Mouse (Mus musculus): Measurements from ENCODE around the gene Ranbp10.

Gene Ranbp10

DNA sequence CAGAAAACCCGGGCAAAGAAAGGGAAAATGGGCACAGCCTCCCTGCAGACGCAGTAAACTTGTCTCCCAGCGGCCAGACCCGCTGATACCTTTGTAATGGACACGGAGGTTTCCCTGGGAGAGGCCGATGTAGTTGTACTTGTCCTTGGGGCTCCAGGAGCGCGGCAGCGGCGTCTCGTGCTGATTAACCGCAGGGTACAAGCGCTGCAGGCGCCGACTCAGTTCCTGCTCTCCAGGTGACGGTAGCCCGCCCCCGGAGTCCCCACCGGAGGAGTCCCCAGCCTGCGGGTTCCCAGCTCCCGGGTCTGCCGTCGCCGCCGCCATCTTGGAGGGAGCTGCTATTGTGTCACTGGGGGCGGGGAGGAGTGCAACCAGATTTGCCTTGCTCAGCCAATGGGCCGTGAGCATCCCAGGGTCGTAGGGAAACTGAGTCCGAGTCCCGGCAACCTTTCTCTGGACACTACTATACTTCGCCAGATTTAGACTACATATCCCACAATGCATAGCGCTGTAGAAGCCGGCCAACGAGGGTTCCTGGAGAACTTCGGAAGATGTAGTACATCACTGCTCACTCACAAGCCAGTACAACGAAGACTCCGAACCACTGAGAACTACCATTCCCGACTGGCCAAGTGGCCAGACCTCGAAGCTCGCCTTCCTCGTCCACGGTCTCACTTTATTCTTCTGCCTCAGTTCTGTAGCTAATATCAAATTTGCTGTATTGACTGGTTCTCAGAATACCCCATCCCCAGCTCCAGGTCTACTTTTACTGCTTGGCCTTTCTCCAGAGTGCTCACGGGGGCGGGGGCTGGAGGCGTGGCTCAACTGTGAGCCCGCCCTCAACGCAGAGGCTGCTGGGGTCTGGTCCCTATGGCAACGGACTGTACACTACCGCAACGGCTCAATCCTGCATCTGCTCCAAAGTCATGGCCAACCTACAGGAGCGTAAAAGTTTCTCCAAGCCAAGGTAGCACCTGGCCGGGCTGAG is at the start of gene Ranbp10, which contains the start of gene Tsnaxip1:
TSS of gene Ranbp10 (minus strand) at position 490 of the 988 bp plus-strand sequence.
TSS of gene Tsnaxip1 (plus strand) at position 871 of the 988 bp plus-strand sequence.
- in situ Hi-C loops (cut with MboI, MseI): no loop called here

DNA sequence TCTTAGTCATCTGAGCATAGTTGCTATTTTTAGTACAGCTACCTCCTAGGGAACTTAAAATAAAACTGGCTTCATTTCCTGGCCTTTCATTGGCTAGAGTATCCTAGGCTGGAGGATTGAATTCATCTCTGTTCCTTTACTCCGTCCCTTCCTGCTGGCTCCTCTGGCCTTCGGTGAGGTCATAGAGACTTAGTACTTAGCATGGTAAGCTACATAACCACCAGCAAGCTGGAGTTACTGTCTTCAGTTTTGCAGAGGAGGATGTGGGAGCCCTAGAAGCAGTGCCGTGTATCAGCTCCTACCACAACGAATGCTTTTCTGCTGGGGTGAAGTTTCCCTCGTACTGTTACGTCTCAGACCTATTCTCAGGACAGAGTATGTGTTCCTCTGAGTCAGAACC is 47.2 kb upstream of the Ranbp10 start:
- in situ Hi-C loops (cut with MboI, MseI): no loop called here

DNA sequence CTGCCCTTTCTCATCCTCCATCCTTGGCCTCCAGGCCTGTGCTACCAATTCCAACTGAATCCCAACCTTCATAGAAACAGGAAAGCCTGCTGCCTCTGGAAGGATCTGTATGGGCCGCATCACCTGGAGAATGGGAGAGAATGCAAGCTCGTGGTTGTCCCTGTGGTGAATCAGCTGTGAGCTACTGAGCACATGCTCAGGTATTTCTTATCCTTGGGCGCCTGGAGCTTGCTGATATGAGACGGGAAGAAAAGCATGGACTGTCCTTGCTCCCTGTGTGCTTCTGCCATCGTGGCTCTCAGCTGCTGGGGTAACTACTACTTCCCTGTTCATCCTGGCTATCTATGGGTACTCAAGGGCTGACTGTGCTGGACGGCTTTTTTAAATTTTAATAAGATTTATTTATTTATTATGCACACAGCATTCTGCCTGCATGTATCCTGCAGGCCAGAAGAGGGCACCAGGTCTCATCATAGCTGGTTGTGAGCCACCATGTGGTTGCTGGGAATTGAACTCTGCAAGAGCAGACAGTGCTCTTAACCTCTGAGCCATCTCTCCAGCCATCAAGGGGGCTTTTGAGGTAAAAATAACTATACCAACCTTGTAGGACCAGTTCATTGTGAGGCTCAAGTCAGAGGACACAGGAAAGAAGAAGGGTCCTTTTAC is 39.3 kb upstream of the Ranbp10 start:
- in situ Hi-C loops (cut with MboI, MseI): no loop called here

DNA sequence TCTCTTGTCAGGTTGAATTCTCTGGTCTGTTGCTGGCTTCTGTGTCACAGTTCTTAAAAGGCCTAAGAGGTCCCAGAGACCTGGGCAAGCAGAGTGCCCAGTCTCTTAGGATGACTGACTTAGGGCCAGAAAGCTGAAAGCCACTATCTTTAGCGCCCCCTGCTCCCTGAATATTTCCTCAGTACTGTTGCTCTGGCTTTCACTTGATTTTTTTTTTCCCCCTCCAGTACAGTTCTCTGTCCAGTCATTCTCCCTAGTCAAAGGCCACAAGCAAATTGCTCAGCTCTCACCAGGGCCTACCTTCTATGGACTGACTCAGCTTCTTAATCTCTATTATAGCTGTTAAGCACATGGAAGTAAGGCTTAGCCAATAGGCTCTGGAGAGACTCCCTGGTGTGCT is 34.8 kb upstream of the Ranbp10 start:
- in situ Hi-C loops (cut with MboI, MseI): no loop called here

DNA sequence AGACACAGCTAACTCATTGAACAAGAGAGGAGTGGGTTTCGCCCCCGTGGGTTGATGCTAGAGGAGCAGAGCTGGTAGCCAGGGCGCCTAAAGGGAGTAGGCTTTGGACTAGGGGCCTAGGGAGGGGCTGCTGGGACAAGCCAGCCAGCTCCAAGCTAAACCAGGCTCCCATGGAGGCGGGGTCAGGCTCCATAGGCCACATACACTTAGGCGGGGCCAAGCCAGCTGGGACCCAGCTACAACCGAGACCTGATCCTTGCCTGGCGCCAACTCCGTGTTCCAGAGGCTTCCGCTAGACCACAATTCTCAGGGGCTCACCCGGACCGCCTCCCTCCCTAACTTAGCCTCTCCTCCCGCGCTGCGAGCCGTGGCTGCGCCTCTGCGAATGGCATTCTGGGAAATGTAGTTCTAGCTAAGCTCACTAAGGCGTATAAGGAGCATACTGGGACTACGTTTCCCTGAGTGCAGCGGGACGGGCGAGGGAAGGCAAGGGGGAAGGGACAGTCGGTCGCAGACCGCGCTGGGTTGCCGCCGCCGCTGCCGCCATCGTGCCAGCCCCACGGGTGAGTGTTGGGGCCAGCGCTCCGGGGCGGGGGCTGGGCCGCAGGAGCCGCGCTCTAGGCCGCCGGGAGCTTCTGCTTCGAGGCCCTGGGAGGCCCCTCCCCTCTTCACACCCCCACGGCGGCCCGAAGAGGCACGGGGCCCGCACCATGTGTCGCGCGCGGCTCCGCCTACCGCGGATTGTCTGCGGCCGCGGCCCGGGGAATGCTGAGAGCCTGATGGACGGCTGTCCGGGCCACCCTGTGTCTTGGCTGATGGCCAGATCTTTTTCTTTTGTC is 33.2 kb upstream of the Ranbp10 start, which contains the start of gene Nutf2:
TSS of gene Nutf2 (plus strand) at position 438 of the 839 bp plus-strand sequence.
- in situ Hi-C loops (cut with MboI, MseI): no loop called here

DNA sequence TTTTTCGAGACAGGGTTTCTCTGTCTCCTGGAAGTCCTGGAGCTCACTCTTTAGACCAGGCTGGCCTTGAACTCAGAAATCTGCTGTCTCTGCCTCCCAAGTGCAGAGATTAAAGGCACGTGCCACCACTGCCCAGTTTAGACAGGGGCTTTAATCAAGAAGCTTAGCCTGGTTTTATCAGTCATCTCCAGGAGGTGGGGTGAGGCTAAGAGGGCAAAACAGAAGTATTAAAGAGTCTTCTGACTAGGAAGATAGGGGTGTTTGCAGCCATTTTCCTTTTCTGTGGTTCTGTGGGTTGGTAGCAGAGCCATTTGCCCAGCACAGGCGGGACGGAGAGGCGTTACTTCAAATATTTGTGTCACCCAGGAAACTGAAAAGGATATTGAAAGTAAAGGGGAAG is 32.2 kb upstream of the Ranbp10 start:
- in situ Hi-C loops (cut with MboI, MseI): no loop called here

DNA sequence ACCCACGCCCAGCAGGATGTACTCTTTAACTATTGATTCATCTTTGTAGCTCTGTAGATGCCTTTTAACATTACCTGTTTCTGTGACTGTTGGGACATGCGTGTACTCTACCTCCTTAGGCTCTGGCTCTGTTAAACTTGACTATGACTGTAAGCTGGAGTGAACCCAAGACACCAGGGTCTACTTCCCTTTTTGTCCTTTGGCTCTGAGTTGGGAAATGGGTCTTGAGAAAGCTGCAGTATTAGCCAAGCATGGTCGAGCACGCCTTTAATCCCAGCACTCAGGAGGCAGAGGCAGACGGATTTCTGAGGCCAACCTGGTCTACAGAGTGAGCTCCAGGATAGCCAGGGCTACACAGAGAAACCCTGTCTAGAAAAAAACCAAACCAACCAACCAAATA is 31.3 kb upstream of the Ranbp10 start:
- in situ Hi-C loops (cut with MboI, MseI): no loop called here

DNA sequence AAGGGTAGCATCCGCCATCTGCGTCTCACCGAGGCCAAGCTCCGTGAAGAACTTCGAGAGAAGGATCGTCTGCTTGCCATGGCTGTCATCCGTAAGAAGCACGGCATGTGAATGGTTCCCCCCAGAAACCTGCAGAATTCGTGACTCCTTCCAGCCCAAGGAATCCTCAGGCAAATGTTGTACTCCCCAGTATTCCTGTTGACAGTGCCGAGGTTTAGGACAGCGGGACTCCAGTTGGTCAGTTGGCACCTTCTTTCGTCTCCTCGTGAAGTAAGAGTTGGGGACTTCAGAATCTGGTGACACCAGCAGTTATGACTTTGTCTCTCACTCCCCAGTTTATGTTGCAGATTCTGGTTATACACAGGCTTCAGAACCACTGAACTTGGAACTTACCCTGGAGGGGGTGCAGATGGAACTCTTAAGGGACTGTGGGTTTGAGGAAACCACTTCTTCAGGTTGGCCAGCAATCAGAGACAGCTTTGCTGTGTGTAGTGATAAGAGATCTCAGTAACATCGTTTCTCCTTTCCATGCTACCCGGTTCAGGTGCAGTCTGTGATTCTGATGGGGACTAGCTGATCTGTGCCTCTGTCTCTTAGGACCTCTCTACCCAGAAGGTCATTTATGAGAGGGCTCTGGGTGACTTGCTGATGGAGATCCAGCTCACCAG is 29.2 kb upstream of the Ranbp10 start:
- in situ Hi-C loops (cut with MboI, MseI): no loop called here

DNA sequence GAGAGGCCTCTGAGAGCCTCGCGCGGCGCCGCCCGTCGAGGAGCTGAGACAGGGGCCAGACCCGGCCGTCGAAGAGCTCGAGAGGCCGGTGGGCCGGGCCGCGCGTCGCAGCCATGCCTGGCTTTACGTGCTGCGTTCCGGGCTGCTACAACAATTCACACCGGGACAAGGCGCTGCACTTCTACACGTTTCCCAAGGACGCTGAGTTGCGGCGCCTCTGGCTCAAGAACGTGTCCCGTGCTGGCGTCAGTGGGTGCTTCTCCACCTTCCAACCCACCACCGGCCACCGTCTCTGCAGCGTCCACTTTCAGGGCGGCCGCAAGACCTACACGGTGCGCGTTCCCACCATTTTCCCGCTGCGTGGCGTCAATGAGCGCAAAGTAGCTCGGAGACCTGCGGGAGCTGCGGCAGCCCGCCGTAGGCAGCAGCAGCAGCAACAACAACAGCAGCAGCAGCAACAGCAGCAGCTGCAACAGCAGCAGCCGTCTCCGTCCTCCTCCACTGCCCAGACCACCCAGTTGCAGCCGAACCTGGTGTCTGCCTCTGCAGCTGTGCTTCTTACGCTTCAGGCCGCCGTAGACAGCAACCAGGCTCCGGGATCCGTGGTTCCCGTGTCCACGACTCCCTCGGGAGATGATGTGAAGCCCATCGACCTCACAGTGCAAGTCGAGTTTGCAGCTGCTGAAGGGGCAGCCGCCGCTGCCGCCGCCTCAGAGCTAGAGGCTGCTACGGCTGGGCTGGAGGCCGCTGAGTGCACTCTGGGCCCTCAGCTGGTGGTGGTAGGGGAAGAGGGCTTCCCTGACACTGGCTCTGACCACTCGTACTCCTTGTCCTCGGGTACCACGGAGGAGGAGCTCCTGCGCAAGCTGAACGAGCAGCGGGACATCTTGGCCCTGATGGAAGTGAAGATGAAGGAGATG is 28.4 kb upstream of the Ranbp10 start:
- in situ Hi-C loops (cut with MboI, MseI): no loop called here

DNA sequence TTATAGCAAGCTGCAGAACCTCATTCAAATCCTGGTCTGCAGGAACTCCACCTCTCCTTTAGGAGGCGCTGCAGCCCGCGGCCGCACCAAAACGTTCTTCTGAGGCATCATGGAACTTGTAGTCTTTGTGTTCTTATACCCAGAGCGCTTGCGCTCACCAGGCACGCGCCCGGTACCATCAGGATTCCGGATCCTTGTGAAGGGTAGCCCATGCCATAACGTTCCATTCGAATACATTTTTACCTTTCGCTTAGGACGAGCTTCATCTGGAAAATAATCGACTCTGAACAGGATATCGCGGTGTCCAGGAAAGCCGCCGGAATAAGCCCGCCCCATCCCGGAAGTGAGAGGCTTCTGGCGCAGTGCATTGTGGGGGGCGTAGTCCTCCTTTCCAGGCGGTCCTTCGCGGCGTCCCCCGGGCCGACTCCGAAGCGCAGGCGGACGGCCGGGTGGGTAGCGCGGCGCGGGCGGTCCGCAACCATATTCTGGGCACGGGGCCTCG is 27.6 kb upstream of the Ranbp10 start, which contains the start of gene Thap11:
TSS of gene Thap11 (plus strand) at position 418 of the 502 bp plus-strand sequence.
- in situ Hi-C loops (cut with MboI, MseI): no loop called here

DNA sequence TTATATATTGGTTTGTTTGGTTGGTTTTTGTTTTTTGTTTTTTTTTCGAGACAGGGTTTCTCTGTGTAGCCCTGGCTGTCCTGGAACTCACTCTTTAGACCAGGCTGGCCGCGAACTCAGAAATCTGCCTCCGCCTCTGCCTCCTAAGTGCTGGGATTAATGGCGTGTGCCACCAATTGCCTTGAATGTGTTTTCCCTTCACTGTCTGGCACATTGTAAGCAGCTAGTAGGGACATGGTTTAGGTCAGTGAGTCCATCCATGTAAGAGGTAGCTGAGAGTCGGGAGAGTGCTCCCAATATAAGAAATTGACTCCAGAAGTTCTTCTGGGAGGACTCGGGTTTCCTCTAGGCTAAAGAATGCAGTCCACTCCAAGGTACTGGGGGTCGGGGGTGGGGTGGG is 27.2 kb upstream of the Ranbp10 start:
- in situ Hi-C loops (cut with MboI, MseI): no loop called here

DNA sequence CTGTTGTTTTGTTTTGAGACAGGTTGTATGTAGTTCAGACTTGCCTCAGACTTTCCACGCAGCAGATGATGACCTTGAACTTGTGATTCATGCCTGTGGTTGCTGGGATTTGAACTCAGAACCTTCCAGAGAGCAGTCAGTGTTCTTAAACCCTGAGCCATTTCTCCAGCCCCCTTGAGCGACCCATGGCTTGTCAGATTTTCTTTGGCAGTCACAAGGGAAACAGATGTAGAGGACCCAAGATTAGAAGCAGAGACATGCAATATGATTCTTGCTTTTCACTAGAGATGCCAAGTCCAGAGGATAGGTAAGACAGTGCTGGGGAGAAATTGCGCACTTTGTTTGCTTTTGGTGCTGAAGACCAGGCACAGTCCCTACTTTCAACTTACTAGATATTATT is 26.0 kb upstream of the Ranbp10 start, which contains the start of gene Cenpt:
TSS of gene Cenpt (minus strand) at position 101 of the 400 bp plus-strand sequence.
- in situ Hi-C loops (cut with MboI, MseI): no loop called here

DNA sequence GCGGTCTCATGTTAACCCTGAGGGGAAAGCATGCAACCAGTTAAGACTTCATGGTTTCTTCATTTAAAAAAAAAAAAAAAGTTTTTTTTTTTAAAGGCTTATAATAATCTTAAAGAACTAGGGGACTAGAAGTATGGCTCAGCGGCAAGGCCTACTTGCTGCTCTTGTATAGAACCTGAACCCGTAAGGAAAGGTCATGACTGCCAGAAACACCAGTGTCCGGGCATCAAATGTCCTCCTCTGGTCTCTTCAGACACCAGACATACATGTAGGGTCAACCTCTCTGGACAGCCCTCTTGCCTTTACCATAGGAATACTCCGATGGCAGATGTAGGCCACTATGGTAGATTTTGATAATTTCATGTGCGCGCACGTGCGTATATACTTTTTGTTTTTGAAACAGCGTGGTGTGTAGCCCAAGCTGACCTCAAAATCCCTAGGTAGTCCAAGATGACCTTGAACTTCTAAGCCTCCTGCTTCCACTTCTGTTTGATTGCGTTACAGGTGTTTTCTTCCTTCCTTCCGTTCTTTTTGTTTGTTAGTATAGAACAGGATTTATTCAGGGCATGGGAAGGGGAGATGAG is 25.1 kb upstream of the Ranbp10 start:
- in situ Hi-C loops (cut with MboI, MseI): no loop called here

DNA sequence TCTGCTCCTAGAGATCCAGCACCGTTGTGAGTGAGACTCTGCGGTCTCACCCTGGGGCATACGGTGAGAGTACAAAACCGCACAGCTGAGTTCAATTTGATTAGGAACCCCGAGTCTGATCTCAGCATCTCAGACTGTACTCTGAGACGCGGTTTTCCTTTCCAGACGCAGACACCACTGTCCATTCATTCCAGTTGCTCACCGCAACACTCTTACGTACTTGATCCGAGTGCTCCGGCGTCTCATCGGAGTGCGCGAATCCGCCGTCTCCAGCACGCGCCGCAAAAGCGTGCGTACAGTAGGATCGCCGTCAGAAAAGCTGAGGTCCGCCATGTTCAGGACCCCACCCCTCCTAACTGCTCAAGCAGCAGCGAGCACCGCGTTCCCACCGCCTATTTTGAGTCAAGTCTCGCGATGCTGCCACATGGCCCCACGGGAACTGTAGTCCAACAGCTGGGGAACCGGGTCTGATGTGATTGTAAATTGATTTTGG is 24.5 kb upstream of the Ranbp10 start:
- in situ Hi-C loops (cut with MboI, MseI): no loop called here

DNA sequence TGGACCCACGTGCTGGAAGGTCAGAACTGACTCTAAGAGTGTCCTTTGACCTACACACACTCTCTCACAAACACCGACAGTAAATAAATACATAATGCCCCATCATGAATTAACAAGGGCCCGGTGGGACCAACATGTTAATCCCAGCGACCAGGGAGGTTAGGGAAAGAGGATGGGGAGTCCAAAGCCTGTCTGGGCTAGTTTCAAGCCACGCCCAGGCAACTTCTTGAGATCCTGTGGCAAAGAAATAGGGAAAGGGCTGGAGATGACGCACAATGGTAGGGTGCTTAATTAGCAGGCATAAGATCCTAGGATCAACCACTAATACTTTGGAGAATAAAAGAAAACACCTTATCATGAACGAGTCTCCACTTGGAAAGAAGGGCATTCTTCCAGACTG is 23.5 kb upstream of the Ranbp10 start:
- in situ Hi-C loops (cut with MboI, MseI): no loop called here

DNA sequence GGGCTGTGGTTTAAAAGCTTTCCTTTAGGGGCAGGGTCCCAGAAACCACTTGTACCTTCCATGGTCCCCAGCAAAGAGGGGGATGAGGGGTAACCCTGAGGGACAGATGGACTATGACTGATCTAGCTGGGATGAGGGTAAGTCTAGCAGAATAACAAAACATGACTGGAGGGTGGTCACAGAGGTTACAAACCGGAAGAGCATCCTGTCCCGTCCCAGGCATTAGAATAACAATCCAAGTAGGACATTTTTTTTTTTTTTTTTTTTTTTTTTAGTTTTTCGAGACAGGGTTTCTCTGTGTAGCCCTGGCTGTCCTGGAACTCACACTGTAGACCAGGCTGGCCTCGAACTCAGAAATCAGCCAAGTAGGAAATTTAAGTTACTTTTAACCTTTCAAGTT is 22.9 kb upstream of the Ranbp10 start:
- in situ Hi-C loops (cut with MboI, MseI): no loop called here

DNA sequence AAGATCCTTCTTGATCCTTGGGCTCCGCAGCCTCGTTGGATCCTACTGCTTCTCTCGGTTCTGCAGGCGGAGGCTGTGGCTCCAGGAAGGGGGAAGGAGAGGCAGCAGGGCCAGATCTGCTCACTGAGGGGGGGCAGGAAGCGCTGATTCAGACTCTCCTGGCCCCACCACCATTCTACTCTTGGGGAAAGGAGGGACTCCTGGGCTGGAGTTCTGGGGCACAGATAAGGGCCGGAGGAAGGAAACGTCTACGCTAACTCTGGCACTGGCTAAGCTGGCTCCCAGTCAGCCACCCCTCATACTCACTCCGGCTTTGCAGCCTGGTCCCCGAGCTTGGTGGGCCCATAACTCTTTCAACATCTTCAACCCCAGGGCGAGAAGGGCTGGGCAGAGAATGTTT is 19.5 kb upstream of the Ranbp10 start:
- in situ Hi-C loops (cut with MboI, MseI): no loop called here

DNA sequence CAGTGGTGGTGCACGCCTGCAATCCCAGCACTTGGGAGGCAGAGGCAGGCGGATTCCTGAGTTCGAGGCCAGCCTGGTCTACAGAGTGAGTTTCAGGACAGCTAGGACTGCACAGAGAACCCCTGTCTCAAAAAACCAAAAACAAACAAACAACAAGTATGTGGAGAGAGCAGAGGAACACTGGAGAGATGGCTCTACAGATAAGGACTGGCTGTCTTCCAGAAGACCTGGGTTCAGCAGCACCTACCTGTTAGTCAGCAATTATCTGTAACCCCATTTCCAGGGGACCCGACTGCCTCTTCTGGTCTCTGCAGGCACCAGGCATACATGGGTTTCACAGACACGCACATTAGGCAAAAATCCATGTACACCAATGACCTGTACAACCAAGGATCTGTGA is 12.1 kb upstream of the Ranbp10 start:
- in situ Hi-C loops (cut with MboI, MseI): no loop called here

DNA sequence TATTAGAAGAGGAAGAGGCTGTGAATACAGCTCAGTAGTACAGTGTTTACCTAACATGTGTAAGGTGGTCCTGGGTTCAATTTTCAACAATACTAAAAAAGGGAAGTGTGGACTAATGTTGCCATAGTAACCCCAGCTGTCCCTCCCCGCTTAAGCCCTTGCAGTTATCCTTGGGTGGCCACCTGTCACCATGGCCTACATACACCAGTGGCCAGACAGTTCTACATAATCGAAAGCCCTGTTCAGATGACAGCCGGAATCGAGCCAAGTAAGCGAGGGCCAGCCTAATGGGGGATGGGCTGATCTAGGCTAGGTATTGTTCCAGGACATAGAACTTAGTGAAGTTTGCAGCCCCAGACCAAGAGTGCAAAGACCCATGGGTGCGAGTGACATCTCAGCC is 9.8 kb upstream of the Ranbp10 start:
- in situ Hi-C loops (cut with MboI, MseI): no loop called here

Measured in T-helper 1 cell (primary cell).